Mouse (Mus musculus) embryonic facial prominence, embryonic 12.5 days (tissue): ENCODE measurements at regions not wholly inside any gene's neighbourhood (a gene's known extent, or its start where the extent isn't known, plus 50 kb on each side); places are given as distances from the start of the nearest gene placed in this dataset.
A peak's percentile ranks its signal among the peaks of the same experiment; 100 is the strongest.

Experiments
- ATAC-seq: fragments of 200-750 bp; cut with Nextera tagmentation; 2 replicates; pipeline ENCODE4 v1.8.0; 2017; ENCODE audit not compliant: insufficient number of reproducible peaks, insufficient read depth, low FRiP score, low TSS enrichment
- H3K27ac ChIP-seq: fragments of 300-500 bp; sonication (generic); 2 replicates; pipeline ENCODE4 v1.5.1; 2016; ENCODE audit warnings: mild to moderate bottlenecking
- H3K27me3 ChIP-seq: fragments of 300-500 bp; sonication (generic); 2 replicates; pipeline ENCODE4 v1.6.1; 2016; ENCODE audit warnings: mild to moderate bottlenecking, moderate library complexity
- H3K36me3 ChIP-seq: fragments of 300-500 bp; sonication (generic); 2 replicates; pipeline ENCODE4 v1.6.1; 2016; ENCODE audit warnings: mild to moderate bottlenecking
- H3K4me1 ChIP-seq: fragments of 300-500 bp; sonication (generic); 2 replicates; pipeline ENCODE4 v1.6.1; 2016
- H3K4me2 ChIP-seq: fragments of 300-500 bp; sonication (generic); replicated peaks from 2 replicates; pipeline ENCODE4 v1.6.1; 2016; ENCODE audit warnings: mild to moderate bottlenecking, moderate library complexity
- H3K4me3 ChIP-seq: fragments of 300-500 bp; sonication (generic); 2 replicates; pipeline ENCODE4 v1.5.1; 2016; ENCODE audit warnings: mild to moderate bottlenecking
- H3K9ac ChIP-seq: fragments of 300-500 bp; sonication (generic); 2 replicates; pipeline ENCODE4 v1.6.1; 2016; ENCODE audit warnings: mild to moderate bottlenecking, moderate library complexity
- H3K9me3 ChIP-seq: fragments of 300-500 bp; sonication (generic); 2 replicates; pipeline ENCODE4 v1.6.1; 2016; ENCODE audit warnings: mild to moderate bottlenecking, moderate library complexity
- WGBS: fragments of 180-500 bp; shearing (Covaris S2); methylation state at CpG from one replicate; pipeline ENCODE4 v1.1.7; 2016; 5-methylcytosine and 5-hydroxymethylcytosine counted together

DNA sequence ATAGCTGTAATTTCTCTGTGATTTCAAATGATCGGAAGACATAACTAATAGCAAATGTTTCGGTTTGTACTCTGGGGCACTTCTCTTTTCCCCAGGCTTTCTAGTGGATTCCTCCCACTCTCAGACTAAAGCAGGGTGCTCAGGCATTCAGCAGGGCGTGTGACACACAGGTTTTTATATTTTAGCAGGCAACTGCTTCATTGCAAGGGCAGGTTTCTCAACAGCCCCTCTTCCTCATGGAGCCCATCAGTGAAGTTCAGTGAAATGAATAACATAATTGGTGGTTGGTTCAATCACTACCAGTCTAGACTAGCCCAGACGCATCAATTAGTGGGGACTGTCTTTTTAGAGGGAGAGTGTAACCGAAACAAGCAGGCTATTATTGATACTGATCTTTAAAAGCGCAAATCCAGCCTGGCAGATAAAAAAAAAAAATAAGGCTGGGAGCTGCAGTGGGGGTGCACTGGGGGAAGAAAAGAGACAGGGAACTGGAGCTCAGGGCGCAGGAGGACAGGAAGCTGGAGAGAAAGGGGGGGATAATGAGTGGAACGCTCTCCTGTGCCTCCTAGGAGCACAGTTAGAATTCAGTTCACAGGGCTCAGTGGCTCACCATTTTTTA lies 422.3 kb upstream of the Ubash3b start:
- H3K9me3 ChIP-seq = no peaks in the 10 kb centered on the region
- H3K36me3 ChIP-seq = peaks cover 24% of the 10 kb centered on the region
- no peaks in the 10 kb centered on the region for H3K27me3 ChIP-seq
- peak overlapping the region; percentile 95 for H3K9ac ChIP-seq
- WGBS = 3% methylated on average over 8 of the region's 8 CpGs
- peak overlapping the region; percentile 76 for H3K4me3 ChIP-seq
- peaks cover 25% of the 10 kb centered on the region for H3K4me1 ChIP-seq
- H3K4me2 ChIP-seq = peak overlapping the region; percentile 66
- ATAC-seq = peak; percentile 35; the same call in 1 of the 2 replicates
- H3K27ac ChIP-seq = peak overlapping the region; percentile 100

GRCm38 (mm10) chr9:41583276-41583675 lies 421.8 kb upstream of the Ubash3b start:
- peak overlapping the region; percentile 66 for H3K4me2 ChIP-seq
- H3K9me3 ChIP-seq = no peaks in the 10 kb centered on the region
- H3K27me3 ChIP-seq = no peaks in the 10 kb centered on the region
- peaks cover 19% of the 10 kb centered on the region for H3K36me3 ChIP-seq
- peaks cover 24% of the 10 kb centered on the region for H3K4me1 ChIP-seq
- 20% methylated on average over 8 of the region's 8 CpGs for WGBS
- no peak for ATAC-seq
- H3K4me3 ChIP-seq = peak overlapping the region; percentile 76
- peak overlapping the region; percentile 100 for H3K27ac ChIP-seq
- peak overlapping the region; percentile 95 for H3K9ac ChIP-seq

- no peaks in the 10 kb centered on the region for H3K9me3 ChIP-seq
- peak overlapping the region; percentile 66 for H3K4me2 ChIP-seq
- peaks cover 26% of the 10 kb centered on the region for H3K4me1 ChIP-seq
- peak overlapping the region; percentile 76 for H3K4me3 ChIP-seq
- WGBS = 11% methylated on average over 5 of the region's 5 CpGs
- peak overlapping the region; percentile 95 for H3K9ac ChIP-seq
- H3K27ac ChIP-seq = peak overlapping the region; percentile 100
- ATAC-seq = no peak
- H3K36me3 ChIP-seq = peaks cover 16% of the 10 kb centered on the region
- H3K27me3 ChIP-seq = no peaks in the 10 kb centered on the region
Observed at GRCm38 (mm10) chr9:41582711-41583236, 421.3 kb upstream of the Ubash3b start.

- Histone ChIP-seq H3K9me3 (no peaks in the 10 kb centered on the region), H3K9ac (peak overlapping the region; percentile 95), H3K4me1 (peaks cover 20% of the 10 kb centered on the region), H3K4me2 (peak overlapping the region; percentile 66), H3K36me3 (peaks cover 12% of the 10 kb centered on the region), H3K27me3 (no peaks in the 10 kb centered on the region), H3K27ac (peak overlapping the region; percentile 100), H3K4me3 (peak overlapping the region; percentile 76)
- ATAC-seq = no peak
- WGBS = 7% methylated on average over 8 of the region's 8 CpGs
Observed at GRCm38 (mm10) chr9:41582171-41582570, 420.7 kb upstream of the Ubash3b start.

DNA sequence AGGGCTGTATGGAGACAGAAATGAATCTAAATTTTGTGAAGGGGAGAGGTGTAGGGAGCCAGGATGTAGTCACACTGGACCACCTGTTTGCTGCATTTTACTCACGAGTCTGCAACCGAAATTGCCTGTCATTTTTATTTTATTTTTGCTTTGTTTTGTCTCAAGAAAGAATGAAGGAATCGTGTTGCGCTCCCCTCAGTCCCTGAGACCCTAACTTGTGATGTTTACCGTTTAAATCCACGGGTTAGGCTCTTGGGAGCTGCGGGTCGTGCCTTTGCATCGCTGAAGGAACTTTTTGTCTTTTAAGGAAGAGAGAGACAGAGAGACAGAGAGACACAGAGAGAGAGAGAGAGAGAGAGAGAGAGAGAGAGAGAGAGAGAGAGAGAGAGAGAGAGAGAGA lies 420.2 kb upstream of the Ubash3b start:
- no peak for ATAC-seq
- Histone ChIP-seq H3K27ac (peak overlapping the region; percentile 100), H3K9ac (peak overlapping the region; percentile 95), H3K4me1 (peaks cover 16% of the 10 kb centered on the region), H3K36me3 (peaks cover 8% of the 10 kb centered on the region), H3K4me2 (peak overlapping the region; percentile 66), H3K27me3 (no peaks in the 10 kb centered on the region), H3K4me3 (peak overlapping the region; percentile 76), H3K9me3 (no peaks in the 10 kb centered on the region)
- 6% methylated on average over 9 of the region's 9 CpGs for WGBS

- Histone ChIP-seq H3K4me3 (peak overlapping the region; percentile 76), H3K36me3 (peaks cover 2% of the 10 kb centered on the region), H3K9ac (peak overlapping the region; percentile 95), H3K4me1 (peaks cover 13% of the 10 kb centered on the region), H3K4me2 (peak overlapping the region; percentile 66), H3K27ac (peak overlapping the region; percentile 100), H3K27me3 (no peaks in the 10 kb centered on the region), H3K9me3 (no peaks in the 10 kb centered on the region)
- under 1% methylated on average over 14 of the region's 14 CpGs for WGBS
- 0 out of 2 replicates have a peak, but pooled peaks have one; percentile 29 for ATAC-seq
Observed at GRCm38 (mm10) chr9:41581152-41581551, 419.7 kb upstream of the Ubash3b start.

GRCm38 (mm10) chr9:41580611-41581041 lies 419.1 kb upstream of the Ubash3b start:
- Histone ChIP-seq H3K4me1 (peaks cover 17% of the 10 kb centered on the region), H3K9me3 (no peaks in the 10 kb centered on the region), H3K4me2 (peak overlapping the region; percentile 66), H3K27ac (peak overlapping the region; percentile 100), H3K4me3 (peak overlapping the region; percentile 76), H3K9ac (peak overlapping the region; percentile 95), H3K27me3 (no peaks in the 10 kb centered on the region), H3K36me3 (no peaks in the 10 kb centered on the region; the same call in 1 of the 2 replicates)
- ATAC-seq = peak; percentile 54
- under 1% methylated on average over 13 of the region's 13 CpGs for WGBS

DNA sequence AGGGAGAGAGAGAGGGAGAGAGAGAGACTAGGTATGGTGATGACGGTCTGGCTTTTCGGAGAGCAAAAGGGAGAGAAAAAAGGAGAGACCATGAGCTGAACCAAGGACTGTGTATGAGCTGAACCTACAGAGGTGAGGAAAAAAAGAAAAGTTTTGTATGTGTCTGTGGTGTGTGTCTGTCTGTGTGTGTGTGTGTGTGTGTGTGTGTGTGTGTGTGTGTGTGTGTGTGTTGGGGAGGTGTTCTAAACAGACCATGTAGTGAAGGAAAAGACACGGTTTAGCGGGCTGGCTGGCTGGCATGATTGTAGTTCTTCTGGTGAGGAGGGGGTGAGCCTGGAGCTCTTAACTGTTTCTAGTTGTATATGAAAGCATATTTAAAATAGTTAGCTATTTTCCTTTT lies 418.6 kb upstream of the Ubash3b start:
- ATAC-seq = no peak
- H3K4me1 ChIP-seq = peaks cover 19% of the 10 kb centered on the region
- peak overlapping the region; percentile 95 for H3K9ac ChIP-seq

DNA sequence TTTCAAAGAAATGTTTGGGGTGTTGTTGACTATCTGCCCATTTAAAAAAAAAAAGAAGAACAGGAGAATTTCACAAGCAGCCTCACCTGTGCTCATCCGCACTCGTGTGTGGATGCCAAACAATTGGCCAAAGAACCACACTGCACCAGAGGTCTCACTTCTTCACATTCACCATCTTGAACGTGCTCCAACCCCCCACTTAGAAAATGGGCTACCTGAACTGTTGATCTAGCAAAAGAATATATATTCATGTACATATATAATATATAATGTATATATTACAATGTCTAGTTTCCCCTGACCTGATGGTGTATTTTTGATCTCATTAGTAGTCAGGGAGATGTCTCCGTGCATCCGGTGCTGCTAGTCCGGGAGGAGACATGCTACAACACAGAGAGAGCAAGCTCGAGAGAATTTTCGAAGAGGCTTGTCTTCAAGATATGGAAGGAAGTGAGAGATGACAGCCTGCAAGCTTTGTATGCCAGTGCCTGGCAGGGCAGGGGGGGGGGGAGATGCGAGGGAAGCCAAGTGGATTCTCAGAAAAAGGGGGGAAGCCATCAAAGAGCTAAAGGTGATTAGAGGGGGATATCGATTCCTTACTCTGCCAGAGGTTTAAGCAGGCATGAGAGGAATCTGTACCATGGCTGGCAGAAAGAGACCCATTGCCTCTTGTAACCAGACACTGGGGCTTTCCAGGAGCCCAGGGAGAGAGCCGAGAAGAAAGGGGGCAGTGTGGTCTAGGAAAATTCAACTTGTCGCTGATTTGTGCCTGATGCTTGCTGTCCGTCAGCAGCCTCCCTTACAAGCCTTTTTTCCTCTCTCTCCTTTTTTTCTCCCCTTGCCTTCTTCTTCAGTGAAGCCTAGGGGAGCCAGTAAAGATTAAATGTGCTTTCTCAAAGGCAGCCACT lies 417.9 kb upstream of the Ubash3b start:
- H3K27ac ChIP-seq = peak overlapping the region; percentile 100
- no peaks in the 10 kb centered on the region for H3K36me3 ChIP-seq
- H3K4me3 ChIP-seq = peak overlapping the region; percentile 76
- ATAC-seq = peak; percentile 74; the same call in 1 of the 2 replicates
- H3K27me3 ChIP-seq = no peaks in the 10 kb centered on the region
- H3K9me3 ChIP-seq = no peaks in the 10 kb centered on the region
- H3K4me1 ChIP-seq = peaks cover 21% of the 10 kb centered on the region
- H3K9ac ChIP-seq = peak overlapping the region; percentile 95
- 19% methylated on average over 13 of the region's 13 CpGs for WGBS
- peak overlapping the region; percentile 55 for H3K4me2 ChIP-seq

More for the DNA sequence above, 418.6 kb upstream of the Ubash3b start:
- H3K27ac ChIP-seq = peak overlapping the region; percentile 100
- H3K9me3 ChIP-seq = no peaks in the 10 kb centered on the region
- peak overlapping the region; percentile 76 for H3K4me3 ChIP-seq
- 1% methylated on average over 4 of the region's 4 CpGs for WGBS
- H3K4me2 ChIP-seq = peak overlapping the region; percentile 55
- no peaks in the 10 kb centered on the region for H3K36me3 ChIP-seq
- H3K27me3 ChIP-seq = no peaks in the 10 kb centered on the region

GRCm38 (mm10) chr9:41578221-41579106 lies 417.0 kb upstream of the Ubash3b start:
- Histone ChIP-seq H3K4me3 (0 out of 2 replicates have a peak overlapping the region, but pooled peaks have one; percentile 3), H3K9ac (peak overlapping the region; percentile 29; the same call in 1 of the 2 replicates), H3K4me1 (peaks cover 21% of the 10 kb centered on the region), H3K27ac (peak overlapping the region; percentile 100), H3K9me3 (no peaks in the 10 kb centered on the region), H3K36me3 (no peaks in the 10 kb centered on the region), H3K4me2 (peak overlapping the region; percentile 55), H3K27me3 (no peaks in the 10 kb centered on the region)
- WGBS = 48% methylated on average over 14 of the region's 14 CpGs
- ATAC-seq = no peak

GRCm38 (mm10) chr9:41577760-41578159 lies 416.3 kb upstream of the Ubash3b start:
- H3K4me1 ChIP-seq = peaks cover 21% of the 10 kb centered on the region
- no peaks in the 10 kb centered on the region for H3K27me3 ChIP-seq
- H3K9me3 ChIP-seq = no peaks in the 10 kb centered on the region
- no peak overlapping the region for H3K4me2 ChIP-seq
- H3K27ac ChIP-seq = no peak overlapping the region; the same call in 1 of the 2 replicates
- H3K4me3 ChIP-seq = no peak overlapping the region
- H3K36me3 ChIP-seq = no peaks in the 10 kb centered on the region
- ATAC-seq = no peak
- no peak overlapping the region for H3K9ac ChIP-seq
- 42% methylated on average over 1 of the region's 1 CpGs for WGBS
